Mouse (Mus musculus): ENCODE measurements around the gene 3110009E18Rik. TPM values are rescaled to one million over a fixed set of nuclear protein-coding genes. Genes with fewer than 3 reads are reported as not detected.
"Not testable (repeated sequence)": the region's sequence is repeated elsewhere in the genome, so short reads cannot be mapped to it uniquely, and the experiment has no call there.

Gene 3110009E18Rik
- polyA plus RNA-seq, 1 experiment from 2014 or later = 22.9 TPM

DNA sequence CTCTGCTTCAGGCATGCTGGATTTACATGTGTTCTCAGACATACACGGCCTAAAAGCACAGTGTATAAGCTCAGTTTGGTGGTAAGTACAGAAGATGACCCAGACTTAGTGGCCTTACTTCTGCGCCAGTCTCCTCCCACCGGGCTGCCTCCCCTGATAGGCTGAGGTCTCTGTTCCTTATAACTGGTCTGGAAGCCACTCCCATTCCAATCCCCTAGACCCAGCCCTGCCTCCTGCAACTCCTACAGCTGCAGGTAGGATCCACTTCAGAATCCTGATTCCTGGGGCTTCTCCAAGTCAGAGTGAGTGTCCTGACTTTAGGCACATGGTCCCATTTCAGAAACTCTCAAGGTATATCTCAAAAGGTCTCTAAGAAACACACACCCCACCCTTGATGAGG lies 35.3 kb upstream of the 3110009E18Rik start:
- Histone ChIP-seq H3K9me3 (no peaks in the 10 kb centered on the region), H3K4me1 (peaks cover 7% of the 10 kb centered on the region), H3K4me3 (no peak overlapping the region), H3K27me3 (peaks cover 6% of the 10 kb centered on the region; the same call in 1 of the 2 replicates), H3K27ac (no peak overlapping the region), H3K9ac (no peak overlapping the region), H3K4me2 (replicated peaks) (no peak overlapping the region), H3K36me3 (no peaks in the 10 kb centered on the region)
- 61% methylated on average over 3 of the region's 3 CpGs for WGBS
- no peak for ATAC-seq (ENCODE audit: insufficient number of reproducible peaks, insufficient read depth, low FRiP score, low TSS enrichment)

DNA sequence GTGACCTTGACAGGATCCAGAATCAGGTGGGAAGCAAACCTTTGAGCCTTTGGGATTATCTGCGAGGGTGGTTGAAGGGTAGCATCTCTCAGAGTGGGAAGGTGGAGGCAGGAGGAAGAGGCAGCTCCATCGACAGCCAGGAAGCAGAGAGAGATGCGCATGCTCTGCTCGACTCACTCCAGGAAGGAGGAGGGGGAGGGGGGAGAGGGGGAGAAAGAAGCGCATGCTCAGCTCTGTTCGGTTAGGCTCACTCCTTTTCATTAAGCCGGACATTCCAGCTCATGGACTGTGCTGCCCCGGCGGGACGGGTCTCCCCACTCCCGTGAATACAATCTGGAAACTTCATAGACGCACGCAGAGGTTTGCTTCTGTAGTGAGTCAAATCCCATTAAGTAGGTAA lies 34.3 kb upstream of the 3110009E18Rik start:
- ATAC-seq (ENCODE audit: insufficient number of reproducible peaks, insufficient read depth, low FRiP score, low TSS enrichment) = no peak
- Histone ChIP-seq H3K9me3 (no peaks in the 10 kb centered on the region), H3K27me3 (peaks cover 6% of the 10 kb centered on the region; the same call in 1 of the 2 replicates), H3K9ac (no peak overlapping the region), H3K27ac (no peak overlapping the region), H3K4me1 (peaks cover 7% of the 10 kb centered on the region), H3K36me3 (no peaks in the 10 kb centered on the region), H3K4me2 (replicated peaks) (no peak overlapping the region), H3K4me3 (no peak overlapping the region)
- 63% methylated on average over 13 of the region's 13 CpGs for WGBS

DNA sequence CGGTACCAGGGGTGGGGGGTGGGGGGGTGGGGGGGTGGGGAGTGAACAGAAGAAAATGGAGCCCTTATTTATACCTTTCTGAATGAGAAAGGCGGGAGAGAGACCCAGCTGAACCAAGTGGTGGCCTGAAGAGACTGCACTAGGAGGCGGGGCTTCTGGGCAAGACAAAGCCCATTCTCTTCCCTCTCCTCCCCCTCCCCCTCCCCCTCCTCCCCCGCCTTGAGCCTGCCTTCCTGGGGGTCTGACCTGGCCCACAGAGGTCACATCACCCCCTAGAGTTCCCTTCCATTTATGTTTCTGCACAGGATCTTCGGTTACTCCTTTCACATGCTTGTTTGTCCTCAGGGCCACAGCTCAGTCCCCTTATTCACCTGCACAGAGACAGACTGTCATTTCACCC lies 31.8 kb upstream of the 3110009E18Rik start:
- Histone ChIP-seq H3K4me1 (0 out of 2 replicates have a peak, but pooled peaks cover 4% of the 10 kb centered on the region), H3K4me2 (replicated peaks) (no peak overlapping the region), H3K36me3 (no peaks in the 10 kb centered on the region), H3K27me3 (no peaks in the 10 kb centered on the region), H3K9ac (no peak overlapping the region), H3K9me3 (no peaks in the 10 kb centered on the region), H3K27ac (no peak overlapping the region), H3K4me3 (no peak overlapping the region)
- WGBS = 5% methylated on average over 4 of the region's 5 CpGs
- ATAC-seq (ENCODE audit: insufficient number of reproducible peaks, insufficient read depth, low FRiP score, low TSS enrichment) = no peak

GRCm38 (mm10) chr1:120090880-120091570 lies 30.0 kb upstream of the 3110009E18Rik start:
- 0 out of 2 replicates have a peak, but pooled peaks cover 4% of the 10 kb centered on the region for H3K4me1 ChIP-seq
- no peak overlapping the region for H3K4me3 ChIP-seq
- no peak overlapping the region for H3K27ac ChIP-seq
- no peaks in the 10 kb centered on the region for H3K36me3 ChIP-seq
- WGBS = 82% methylated on average over 8 of the region's 8 CpGs
- H3K4me2 ChIP-seq (replicated peaks) = no peak overlapping the region
- no peak for ATAC-seq (ENCODE audit: insufficient number of reproducible peaks, insufficient read depth, low FRiP score, low TSS enrichment)
- H3K27me3 ChIP-seq = no peaks in the 10 kb centered on the region
- no peaks in the 10 kb centered on the region for H3K9me3 ChIP-seq
- no peak overlapping the region for H3K9ac ChIP-seq

DNA sequence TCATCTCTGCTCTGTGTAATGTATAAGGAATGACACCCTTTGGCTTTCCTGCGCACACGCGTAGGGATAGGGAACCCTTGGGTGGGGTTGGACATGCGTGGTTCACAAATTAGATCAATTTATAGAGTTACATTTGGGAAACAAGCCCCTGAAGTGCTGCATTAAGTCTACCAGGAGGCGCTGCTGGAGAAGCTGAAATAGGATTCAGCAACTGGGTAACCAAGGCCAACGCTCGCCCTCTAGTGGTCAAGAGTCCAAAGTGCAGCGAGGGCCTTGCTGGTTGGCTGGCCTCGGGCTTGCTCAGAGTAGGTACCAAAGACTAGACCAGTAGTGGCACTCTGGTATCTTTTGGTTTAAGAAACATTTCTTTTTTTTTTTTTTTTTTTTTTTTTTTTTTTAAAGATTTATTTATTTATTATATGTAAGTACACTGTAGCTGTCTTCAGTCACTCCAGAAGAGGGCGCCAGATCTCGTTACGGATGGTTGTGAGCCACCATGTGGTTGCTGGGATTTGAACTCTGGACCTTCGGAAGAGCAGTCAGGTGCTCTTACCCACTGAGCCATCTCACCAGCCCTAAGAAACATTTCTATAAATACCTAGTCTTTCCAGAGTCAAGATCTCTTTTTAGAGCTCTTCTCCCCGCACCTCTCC lies 27.4 kb upstream of the 3110009E18Rik start:
- H3K4me2 ChIP-seq (replicated peaks); ATAC-seq (ENCODE audit: insufficient number of reproducible peaks, insufficient read depth, low FRiP score, low TSS enrichment); H3K27ac ChIP-seq; H3K4me1 ChIP-seq; H3K9me3 ChIP-seq; H3K9ac ChIP-seq; H3K27me3 ChIP-seq; H3K36me3 ChIP-seq; H3K4me3 ChIP-seq: not testable (repeated sequence)
- WGBS = 48% methylated on average over 11 of the region's 14 CpGs

GRCm38 (mm10) chr1:120094920-120095319 lies 26.1 kb upstream of the 3110009E18Rik start:
- Histone ChIP-seq H3K4me2 (replicated peaks) (no peak overlapping the region), H3K36me3 (no peaks in the 10 kb centered on the region), H3K4me1 (no peaks in the 10 kb centered on the region), H3K9me3 (no peaks in the 10 kb centered on the region), H3K4me3 (no peak overlapping the region), H3K27me3 (no peaks in the 10 kb centered on the region), H3K27ac (no peak overlapping the region), H3K9ac (no peak overlapping the region)
- no peak for ATAC-seq (ENCODE audit: insufficient number of reproducible peaks, insufficient read depth, low FRiP score, low TSS enrichment)
- 80% methylated on average over 3 of the region's 3 CpGs for WGBS

- Histone ChIP-seq H3K9ac (no peak overlapping the region), H3K4me3 (no peak overlapping the region), H3K36me3 (no peaks in the 10 kb centered on the region), H3K4me1 (no peaks in the 10 kb centered on the region), H3K27me3 (no peaks in the 10 kb centered on the region), H3K9me3 (no peaks in the 10 kb centered on the region), H3K4me2 (replicated peaks) (no peak overlapping the region), H3K27ac (no peak overlapping the region)
- 14% methylated on average over 7 of the region's 7 CpGs for WGBS
- ATAC-seq (ENCODE audit: insufficient number of reproducible peaks, insufficient read depth, low FRiP score, low TSS enrichment) = no peak
Observed at GRCm38 (mm10) chr1:120098327-120098726, 22.7 kb upstream of the 3110009E18Rik start.

- Histone ChIP-seq H3K4me2 (replicated peaks) (no peak overlapping the region), H3K27ac (no peak overlapping the region), H3K27me3 (no peaks in the 10 kb centered on the region), H3K36me3 (no peaks in the 10 kb centered on the region), H3K9me3 (no peaks in the 10 kb centered on the region), H3K9ac (no peak overlapping the region), H3K4me3 (no peak overlapping the region), H3K4me1 (no peaks in the 10 kb centered on the region)
- 47% methylated on average over 6 of the region's 6 CpGs for WGBS
- no peak for ATAC-seq (ENCODE audit: insufficient number of reproducible peaks, insufficient read depth, low FRiP score, low TSS enrichment)
Observed at GRCm38 (mm10) chr1:120099483-120099882, 21.5 kb upstream of the 3110009E18Rik start.

- Histone ChIP-seq H3K4me1 (no peaks in the 10 kb centered on the region), H3K27me3 (no peaks in the 10 kb centered on the region), H3K9ac (no peak overlapping the region), H3K4me3 (no peak overlapping the region), H3K27ac (no peak overlapping the region), H3K36me3 (no peaks in the 10 kb centered on the region), H3K4me2 (replicated peaks) (no peak overlapping the region), H3K9me3 (no peaks in the 10 kb centered on the region)
- no peak for ATAC-seq (ENCODE audit: insufficient number of reproducible peaks, insufficient read depth, low FRiP score, low TSS enrichment)
- WGBS = 82% methylated on average over 8 of the region's 8 CpGs
Observed at GRCm38 (mm10) chr1:120100456-120101226, 20.3 kb upstream of the 3110009E18Rik start.

- 89% methylated on average over 3 of the region's 3 CpGs for WGBS
Observed at GRCm38 (mm10) chr1:120101227-120101609, 19.8 kb upstream of the 3110009E18Rik start.

DNA sequence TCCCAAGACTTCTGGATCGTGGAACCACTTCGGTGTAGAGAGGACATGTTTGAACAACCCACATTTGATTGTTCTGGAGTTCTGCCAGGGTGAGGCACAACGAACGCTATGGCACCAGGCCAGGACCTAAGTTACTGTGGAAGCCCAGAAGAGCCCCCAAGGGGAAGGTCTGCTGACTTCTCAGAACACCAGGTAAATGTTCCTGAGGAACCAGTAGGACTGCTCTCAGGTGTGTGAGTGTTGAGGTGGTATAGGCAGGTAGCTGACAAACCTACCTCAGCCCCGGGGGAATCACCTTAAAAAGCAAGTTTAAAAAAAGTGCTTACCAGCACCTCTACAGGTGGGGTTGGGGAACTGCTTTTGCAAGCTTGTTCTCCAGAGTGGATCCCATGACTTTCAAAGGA lies 15.4 kb upstream of the 3110009E18Rik start:
- WGBS = 83% methylated on average over 5 of the region's 5 CpGs
- Histone ChIP-seq H3K9ac (no peak overlapping the region), H3K4me2 (replicated peaks) (no peak overlapping the region), H3K27me3 (no peaks in the 10 kb centered on the region), H3K4me1 (no peaks in the 10 kb centered on the region), H3K4me3 (no peak overlapping the region), H3K27ac (no peak overlapping the region), H3K9me3 (no peaks in the 10 kb centered on the region), H3K36me3 (no peaks in the 10 kb centered on the region)
- no peak for ATAC-seq (ENCODE audit: insufficient number of reproducible peaks, insufficient read depth, low FRiP score, low TSS enrichment)

More at GRCm38 (mm10) chr1:120101227-120101609, 19.8 kb upstream of the 3110009E18Rik start:
- Histone ChIP-seq H3K36me3 (no peaks in the 10 kb centered on the region), H3K4me3 (no peak overlapping the region), H3K9ac (no peak overlapping the region), H3K4me1 (no peaks in the 10 kb centered on the region), H3K4me2 (replicated peaks) (no peak overlapping the region), H3K9me3 (no peaks in the 10 kb centered on the region), H3K27ac (no peak overlapping the region), H3K27me3 (no peaks in the 10 kb centered on the region)
- no peak for ATAC-seq (ENCODE audit: insufficient number of reproducible peaks, insufficient read depth, low FRiP score, low TSS enrichment)

Data from embryonic facial prominence, embryonic 12.5 days (tissue).